Mouse (Mus musculus) monocyte, adult 5-6 weeks (primary cell): ENCODE data around the gene Zbtb5. TPM values are rescaled to one million over a fixed set of nuclear protein-coding genes. Genes with fewer than 3 reads are reported as not detected.

Source experiments
- total RNA-seq: library from RNA; stranded (forward); fragments of 200-1000, 200-491, 200-594 nt; gene quantifications from 3 replicates; pipeline ENCODE4 v1.2.3, GENCODE M21; 2017

Zbtb5 gene
- total RNA-seq, 1 experiment from 2014 or later = 16.8 TPM

Other genes starting within 250 kb of the Zbtb5 start
- 1.6 to 6.3 TPM (median 5.0 TPM) in 3 replicates for gene Grhpr, start 31.0 kb downstream of the Zbtb5 start, total RNA-seq
- 18.7 to 27.2 TPM (median 21.9 TPM) in 3 replicates for gene Polr1e, start 6.2 kb upstream of the Zbtb5 start, total RNA-seq
- 0.10 to 8.7 TPM (median 4.6 TPM) in 3 replicates for gene Fbxo10, start 72.2 kb upstream of the Zbtb5 start, total RNA-seq
- 79.9 to 122 TPM (median 98.7 TPM) in 3 replicates for gene Tomm5, start 95.7 kb upstream of the Zbtb5 start, total RNA-seq
- gene Frmpd1, start 172.5 kb upstream of the Zbtb5 start, total RNA-seq = not detected in 3 replicates